Mouse (Mus musculus): Measurements from ENCODE around the gene Cutc.

Cutc gene

GRCm38 (mm10) chr19:43793951-43794350 lies 41.2 kb downstream of the Cutc start:
- DNase-seq (ENCODE audit: low spot score in 2 of 2) = no peak

DNA sequence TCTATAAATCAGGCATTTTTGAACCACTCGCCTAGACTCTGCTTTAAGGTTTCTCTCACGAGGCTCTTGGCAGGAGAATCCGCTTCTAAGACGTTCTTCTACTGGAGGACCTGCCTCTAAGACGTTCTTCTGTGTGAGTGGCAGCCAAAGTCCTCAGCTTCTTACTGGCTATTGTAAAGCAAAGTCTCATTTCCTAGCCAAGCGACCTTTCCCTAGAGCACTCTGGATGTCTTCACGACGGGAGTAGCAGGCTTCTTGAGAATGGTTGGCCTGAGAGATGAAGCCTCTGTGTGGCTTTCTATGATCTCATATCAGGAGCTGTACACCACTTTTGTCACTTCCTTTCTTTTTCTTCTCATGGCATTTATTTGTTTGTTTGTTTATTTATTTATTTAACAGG lies 42.7 kb downstream of the Cutc start:
- DNase-seq (ENCODE audit: low spot score in 2 of 2) = no peak

GRCm38 (mm10) chr19:43797216-43797615 lies 44.4 kb downstream of the Cutc start:
- no peak for DNase-seq (ENCODE audit: low spot score in 2 of 2)

GRCm38 (mm10) chr19:43801427-43802051 lies 48.7 kb downstream of the Cutc start:
- DNase-seq (ENCODE audit: low spot score in 2 of 2) = no peak

GRCm38 (mm10) chr19:43803866-43804265 lies 51.1 kb downstream of the Cutc start:
- DNase-seq (ENCODE audit: low spot score in 2 of 2) = no peak

DNA sequence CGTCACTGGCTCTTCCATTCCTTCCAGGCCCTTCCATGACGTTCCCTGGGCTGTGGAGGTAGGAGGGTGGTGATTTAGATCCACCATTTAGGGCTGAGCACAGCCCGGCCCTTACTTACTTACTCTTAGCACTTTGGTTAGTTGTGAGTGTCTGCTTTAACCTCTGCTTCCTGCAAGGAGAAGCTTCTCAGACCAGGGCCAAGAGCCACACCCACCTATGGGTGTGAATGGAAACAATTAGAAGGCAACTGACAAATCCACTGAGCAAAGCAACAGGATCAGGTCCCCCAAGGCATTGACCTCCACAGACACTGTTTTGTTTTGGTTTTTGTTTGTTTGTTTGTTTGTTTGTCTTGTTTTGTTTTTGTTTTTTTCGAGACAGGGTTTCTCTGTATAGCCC lies 56.5 kb downstream of the Cutc start:
- no peak for DNase-seq (ENCODE audit: low spot score in 2 of 2)

- DNase-seq (ENCODE audit: low spot score in 2 of 2) = no peak
Observed at GRCm38 (mm10) chr19:43811419-43811818, 58.6 kb downstream of the Cutc start.

DNA sequence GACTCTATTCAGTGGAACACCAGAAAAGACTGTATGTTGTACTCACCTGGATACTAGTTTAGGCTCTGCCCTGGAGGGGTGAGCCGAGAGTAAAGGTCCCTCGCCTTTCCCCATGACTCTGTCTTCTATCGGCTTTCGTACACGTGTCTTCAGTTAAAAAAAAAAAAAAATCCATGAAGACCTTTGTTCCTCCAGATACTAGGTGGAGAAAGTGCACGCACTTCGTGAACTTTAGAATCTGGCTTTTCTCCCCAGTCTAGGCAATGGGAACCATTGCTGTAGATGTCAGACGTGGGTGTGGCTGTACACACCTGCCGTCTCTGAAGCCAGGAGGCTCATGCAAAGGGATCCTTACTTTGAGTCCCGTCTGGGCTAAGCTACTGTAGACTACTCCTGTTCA lies 60.5 kb downstream of the Cutc start:
- no peak for DNase-seq (ENCODE audit: low spot score in 2 of 2)

- no peak for DNase-seq (ENCODE audit: low spot score in 2 of 2)
Observed at GRCm38 (mm10) chr19:43815661-43816414, 63.0 kb downstream of the Cutc start.

Data from spleen, postnatal 4 days (tissue).